Mouse (Mus musculus): ENCODE results near the gene Dhcr7. TPM values are rescaled to one million over a fixed set of nuclear protein-coding genes. Genes with fewer than 3 reads are reported as not detected.

Dhcr7 gene
- polyA plus RNA-seq, 1 experiment from 2014 or later, result 59.2 TPM

GRCm38 (mm10) chr7:143840121-143840520 lies 17.2 kb downstream of the Dhcr7 start:
- H3K27me3 ChIP-seq (replicated peaks; ENCODE audit: control insufficient read depth, insufficient read depth, low read length), result no peaks in the 10 kb centered on the region
- H3K36me3 ChIP-seq (ENCODE audit: control insufficient read depth, insufficient read depth, low read length), result peaks cover 81% of the 10 kb centered on the region
- H3K9ac ChIP-seq (ENCODE audit: low read length), result no peak overlapping the region
- H3K4me1 ChIP-seq (ENCODE audit: control insufficient read depth, insufficient read depth, low read length), result no peaks in the 10 kb centered on the region
- H3K4me3 ChIP-seq (ENCODE audit: low read depth, low read length), result no peak overlapping the region
- H3K4me2 ChIP-seq (ENCODE audit: low read length), result no peak overlapping the region
- H3K27ac ChIP-seq (ENCODE audit: low read depth, low read length), result no peak overlapping the region
- ATAC-seq (no peak), DNase-seq (ENCODE audit: low spot score) (no peak)
- no peaks in the 10 kb centered on the region for H3K9me3 ChIP-seq (replicated peaks; ENCODE audit: control insufficient read depth, low read length)
- 95% methylated on average over 5 of the region's 5 CpGs for WGBS

GRCm38 (mm10) chr7:143841301-143841700 lies 18.4 kb downstream of the Dhcr7 start:
- H3K36me3 ChIP-seq (ENCODE audit: control insufficient read depth, insufficient read depth, low read length), result peaks cover 93% of the 10 kb centered on the region
- no peak overlapping the region for H3K9ac ChIP-seq (ENCODE audit: low read length)
- H3K4me3 ChIP-seq (ENCODE audit: low read depth, low read length), result no peak overlapping the region
- 98% methylated on average over 8 of the region's 8 CpGs for WGBS
- DNase-seq (ENCODE audit: low spot score), result no peak
- H3K27ac ChIP-seq (ENCODE audit: low read depth, low read length), result no peak overlapping the region
- H3K4me2 ChIP-seq (ENCODE audit: low read length), result no peak overlapping the region
- no peak for ATAC-seq
- no peaks in the 10 kb centered on the region for H3K9me3 ChIP-seq (replicated peaks; ENCODE audit: control insufficient read depth, low read length)
- no peaks in the 10 kb centered on the region for H3K4me1 ChIP-seq (ENCODE audit: control insufficient read depth, insufficient read depth, low read length)
- no peaks in the 10 kb centered on the region for H3K27me3 ChIP-seq (replicated peaks; ENCODE audit: control insufficient read depth, insufficient read depth, low read length)

- H3K27ac ChIP-seq (ENCODE audit: low read depth, low read length), result no peak overlapping the region
- H3K36me3 ChIP-seq (ENCODE audit: control insufficient read depth, insufficient read depth, low read length), result peaks cover 59% of the 10 kb centered on the region
- no peak overlapping the region for H3K9ac ChIP-seq (ENCODE audit: low read length)
- H3K4me2 ChIP-seq (ENCODE audit: low read length), result no peak overlapping the region
- DNase-seq (ENCODE audit: low spot score) (no peak), ATAC-seq (no peak)
- no peaks in the 10 kb centered on the region for H3K27me3 ChIP-seq (replicated peaks; ENCODE audit: control insufficient read depth, insufficient read depth, low read length)
- H3K4me1 ChIP-seq (ENCODE audit: control insufficient read depth, insufficient read depth, low read length), result no peaks in the 10 kb centered on the region
- no peaks in the 10 kb centered on the region for H3K9me3 ChIP-seq (replicated peaks; ENCODE audit: control insufficient read depth, low read length)
- no peak overlapping the region for H3K4me3 ChIP-seq (ENCODE audit: low read depth, low read length)
- WGBS, result 98% methylated on average over 5 of the region's 5 CpGs
These were observed 25.3 kb downstream of the Dhcr7 start for GRCm38 (mm10) chr7:143848127-143848767.

- Histone ChIP-seq H3K4me3 (ENCODE audit: low read depth, low read length) (no peak overlapping the region), H3K9ac (ENCODE audit: low read length) (no peak overlapping the region), H3K36me3 (ENCODE audit: control insufficient read depth, insufficient read depth, low read length) (peaks cover 53% of the 10 kb centered on the region), H3K27me3 (replicated peaks; ENCODE audit: control insufficient read depth, insufficient read depth, low read length) (no peaks in the 10 kb centered on the region), H3K4me1 (ENCODE audit: control insufficient read depth, insufficient read depth, low read length) (no peaks in the 10 kb centered on the region), H3K4me2 (ENCODE audit: low read length) (no peak overlapping the region), H3K27ac (ENCODE audit: low read depth, low read length) (no peak overlapping the region), H3K9me3 (replicated peaks; ENCODE audit: control insufficient read depth, low read length) (no peaks in the 10 kb centered on the region)
- DNase-seq (ENCODE audit: low spot score) (no peak), ATAC-seq (no peak)
- 91% methylated on average over 6 of the region's 8 CpGs for whole genome bisulfite sequencing
These were observed 26.0 kb downstream of the Dhcr7 start for GRCm38 (mm10) chr7:143848768-143849482.

GRCm38 (mm10) chr7:143866538-143866937 lies 43.6 kb downstream of the Dhcr7 start, which contains the start of gene Gm498:
TSS of gene Gm498 (plus strand) at chr7:143866838.
- Histone ChIP-seq H3K27ac (ENCODE audit: low read depth, low read length) (no peak within 1 kb of the TSS), H3K4me1 (ENCODE audit: control insufficient read depth, insufficient read depth, low read length) (no peaks in the 10 kb centered on the region), H3K4me2 (ENCODE audit: low read length) (no peak within 1 kb of the TSS), H3K36me3 (ENCODE audit: control insufficient read depth, insufficient read depth, low read length) (no peaks in the 10 kb centered on the region), H3K4me3 (ENCODE audit: low read depth, low read length) (no peak within 1 kb of the TSS), H3K9ac (ENCODE audit: low read length) (no peak within 1 kb of the TSS), H3K9me3 (replicated peaks; ENCODE audit: control insufficient read depth, low read length) (no peaks in the 10 kb centered on the region), H3K27me3 (replicated peaks; ENCODE audit: control insufficient read depth, insufficient read depth, low read length) (no peaks in the 10 kb centered on the region)
- WGBS, result 77% methylated on average over 2 of the region's 2 CpGs
- no peak for ATAC-seq
- no peak for DNase-seq (ENCODE audit: low spot score)

- ATAC-seq (no peak), DNase-seq (ENCODE audit: low spot score) (no peak)
- Histone ChIP-seq H3K27me3 (replicated peaks; ENCODE audit: control insufficient read depth, insufficient read depth, low read length) (no peaks in the 10 kb centered on the region), H3K9me3 (replicated peaks; ENCODE audit: control insufficient read depth, low read length) (no peaks in the 10 kb centered on the region), H3K9ac (ENCODE audit: low read length) (no peak overlapping the region), H3K4me1 (ENCODE audit: control insufficient read depth, insufficient read depth, low read length) (no peaks in the 10 kb centered on the region), H3K4me2 (ENCODE audit: low read length) (no peak overlapping the region), H3K36me3 (ENCODE audit: control insufficient read depth, insufficient read depth, low read length) (no peaks in the 10 kb centered on the region), H3K4me3 (ENCODE audit: low read depth, low read length) (no peak overlapping the region), H3K27ac (ENCODE audit: low read depth, low read length) (no peak overlapping the region)
- WGBS, result 85% methylated on average over 4 of the region's 4 CpGs
These were observed 45.9 kb downstream of the Dhcr7 start for GRCm38 (mm10) chr7:143868874-143869273.

- Histone ChIP-seq H3K4me2 (ENCODE audit: low read length) (no peak overlapping the region), H3K9me3 (replicated peaks; ENCODE audit: control insufficient read depth, low read length) (no peaks in the 10 kb centered on the region), H3K4me1 (ENCODE audit: control insufficient read depth, insufficient read depth, low read length) (no peaks in the 10 kb centered on the region), H3K4me3 (ENCODE audit: low read depth, low read length) (no peak overlapping the region), H3K27ac (ENCODE audit: low read depth, low read length) (no peak overlapping the region), H3K36me3 (ENCODE audit: control insufficient read depth, insufficient read depth, low read length) (no peaks in the 10 kb centered on the region), H3K9ac (ENCODE audit: low read length) (no peak overlapping the region), H3K27me3 (replicated peaks; ENCODE audit: control insufficient read depth, insufficient read depth, low read length) (no peaks in the 10 kb centered on the region)
- ATAC-seq, result no peak
- DNase-seq (ENCODE audit: low spot score), result no peak
- 79% methylated on average over 6 of the region's 6 CpGs for WGBS
These were observed 60.8 kb downstream of the Dhcr7 start for GRCm38 (mm10) chr7:143883717-143884116.

GRCm38 (mm10) chr7:143891146-143891545 lies 68.2 kb downstream of the Dhcr7 start:
- H3K27me3 ChIP-seq (replicated peaks; ENCODE audit: control insufficient read depth, insufficient read depth, low read length), result no peaks in the 10 kb centered on the region
- no peak overlapping the region for H3K9ac ChIP-seq (ENCODE audit: low read length)
- no peak overlapping the region for H3K27ac ChIP-seq (ENCODE audit: low read depth, low read length)
- DNase-seq (ENCODE audit: low spot score) (no peak), ATAC-seq (no peak)
- H3K4me2 ChIP-seq (ENCODE audit: low read length), result no peak overlapping the region
- no peak overlapping the region for H3K4me3 ChIP-seq (ENCODE audit: low read depth, low read length)
- H3K9me3 ChIP-seq (replicated peaks; ENCODE audit: control insufficient read depth, low read length), result no peaks in the 10 kb centered on the region
- H3K4me1 ChIP-seq (ENCODE audit: control insufficient read depth, insufficient read depth, low read length), result no peaks in the 10 kb centered on the region
- 62% methylated on average over 2 of the region's 2 CpGs for WGBS
- no peaks in the 10 kb centered on the region for H3K36me3 ChIP-seq (ENCODE audit: control insufficient read depth, insufficient read depth, low read length)

GRCm38 (mm10) chr7:143892361-143892760 lies 69.4 kb downstream of the Dhcr7 start:
- Histone ChIP-seq H3K4me1 (ENCODE audit: control insufficient read depth, insufficient read depth, low read length) (no peaks in the 10 kb centered on the region), H3K27me3 (replicated peaks; ENCODE audit: control insufficient read depth, insufficient read depth, low read length) (no peaks in the 10 kb centered on the region), H3K4me3 (ENCODE audit: low read depth, low read length) (no peak overlapping the region), H3K36me3 (ENCODE audit: control insufficient read depth, insufficient read depth, low read length) (no peaks in the 10 kb centered on the region), H3K27ac (ENCODE audit: low read depth, low read length) (no peak overlapping the region), H3K9me3 (replicated peaks; ENCODE audit: control insufficient read depth, low read length) (no peaks in the 10 kb centered on the region), H3K4me2 (ENCODE audit: low read length) (no peak overlapping the region), H3K9ac (ENCODE audit: low read length) (no peak overlapping the region)
- no peak for ATAC-seq
- DNase-seq (ENCODE audit: low spot score), result no peak
- WGBS, result 72% methylated on average over 2 of the region's 2 CpGs

All from forebrain, embryonic 14.5 days (tissue).